Mouse (Mus musculus) midbrain, embryonic 10.5 days (tissue): ENCODE data around the gene Pgf. TPM values are rescaled to one million over a fixed set of nuclear protein-coding genes. Genes with fewer than 3 reads are reported as not detected.
A peak's percentile ranks its signal among the peaks of the same experiment; 100 is the strongest.

Source experiments
- DNase-seq: peaks from one replicate; pipeline ENCODE4 v3.0.0-alpha.2; 2017; ENCODE audit warnings: low spot score
- H3K27ac ChIP-seq: fragments of 300-500 bp; sonication (generic); replicated peaks from 2 replicates; pipeline ENCODE4 v1.5.1; 2016; ENCODE audit warnings: mild to moderate bottlenecking
- H3K27me3 ChIP-seq: fragments of 300-500 bp; sonication (generic); 2 replicates; pipeline ENCODE4 v1.6.1; 2016; ENCODE audit warnings: low read depth, mild to moderate bottlenecking; ENCODE audit not compliant: poor library complexity, severe bottlenecking
- H3K36me3 ChIP-seq: fragments of 300-500 bp; sonication (generic); 2 replicates; pipeline ENCODE4 v1.6.1; 2016; ENCODE audit warnings: mild to moderate bottlenecking, moderate library complexity
- H3K4me1 ChIP-seq: fragments of 300-500 bp; sonication (generic); 2 replicates; pipeline ENCODE4 v1.6.1; 2016
- H3K4me3 ChIP-seq: fragments of 300-500 bp; sonication (generic); 2 replicates; pipeline ENCODE4 v1.5.1; 2016; ENCODE audit warnings: mild to moderate bottlenecking, moderate library complexity
- H3K9me3 ChIP-seq: fragments of 300-500 bp; sonication (generic); replicated peaks from 2 replicates; pipeline ENCODE4 v1.6.1; 2016; ENCODE audit warnings: mild to moderate bottlenecking
- WGBS: fragments of 180-500 bp; shearing (Covaris S2); methylation state at CpG from one replicate; pipeline ENCODE4 v1.1.7; 2016; 5-methylcytosine and 5-hydroxymethylcytosine counted together
- polyA plus RNA-seq: library from polyadenylated mRNA; unstranded; fragments of >200 nt; fragmentation: Nextera tagmentation; extraction: Ambion mirVana; gene quantifications from 2 replicates; pipeline ENCODE4 v1.2.1, GENCODE M21; 2016

Gene Pgf
- polyA plus RNA-seq, 1 experiment from 2014 or later = 3.9 TPM

DNA sequence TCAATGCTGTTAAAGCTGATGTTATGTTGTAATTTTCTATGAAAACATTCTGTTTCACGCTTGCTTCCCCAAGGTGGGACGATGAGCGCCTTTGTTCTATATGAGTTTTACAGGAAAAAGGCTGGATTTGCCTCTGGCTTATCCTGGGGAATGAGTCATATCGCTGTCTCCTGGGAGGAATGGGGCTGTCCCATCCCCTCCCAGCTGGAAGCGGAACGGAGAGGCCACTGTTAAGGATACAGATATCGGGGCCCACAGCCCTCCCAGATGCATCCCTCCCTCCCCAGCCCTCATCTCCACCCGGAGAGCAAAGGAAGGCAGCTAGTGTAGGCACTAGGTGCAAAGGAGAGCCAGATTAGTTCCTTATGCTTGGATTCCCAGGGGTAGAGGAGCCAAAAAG lies 8.2 kb upstream of the Pgf start:
- Histone ChIP-seq H3K9me3 (no peaks in the 10 kb centered on the region), H3K4me1 (peaks cover 26% of the 10 kb centered on the region), H3K27me3 (peaks cover 32% of the 10 kb centered on the region), H3K4me3 (no peak overlapping the region), H3K36me3 (no peaks in the 10 kb centered on the region), H3K27ac (no peak overlapping the region)
- DNase-seq = no peak
- WGBS = 66% methylated on average over 8 of the region's 8 CpGs

DNA sequence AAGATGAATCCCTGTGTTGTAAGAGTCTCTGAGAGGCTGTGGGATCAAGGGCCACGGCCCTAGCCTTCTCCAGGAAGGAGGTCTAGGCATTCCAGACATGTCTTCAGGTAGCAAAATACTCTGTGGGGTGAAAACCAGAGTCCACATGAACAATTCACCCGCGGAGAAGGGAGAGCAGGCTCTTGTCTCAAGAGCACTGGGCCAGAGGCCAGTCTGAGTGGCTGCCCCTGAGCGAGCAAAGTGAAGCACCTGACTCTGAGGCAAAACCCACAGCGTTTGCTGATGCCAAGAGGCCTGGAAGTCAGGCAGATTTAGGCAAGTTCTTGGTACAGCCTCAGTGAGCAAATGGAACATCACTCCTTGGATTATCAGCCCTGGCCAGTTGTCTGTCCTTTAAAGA lies 6.5 kb upstream of the Pgf start:
- no peak for DNase-seq
- H3K36me3 ChIP-seq = no peaks in the 10 kb centered on the region
- H3K4me1 ChIP-seq = peaks cover 26% of the 10 kb centered on the region
- peaks cover 48% of the 10 kb centered on the region for H3K27me3 ChIP-seq
- 74% methylated on average over 5 of the region's 5 CpGs for WGBS
- no peak overlapping the region for H3K4me3 ChIP-seq
- no peak overlapping the region for H3K27ac ChIP-seq
- H3K9me3 ChIP-seq = no peaks in the 10 kb centered on the region

DNA sequence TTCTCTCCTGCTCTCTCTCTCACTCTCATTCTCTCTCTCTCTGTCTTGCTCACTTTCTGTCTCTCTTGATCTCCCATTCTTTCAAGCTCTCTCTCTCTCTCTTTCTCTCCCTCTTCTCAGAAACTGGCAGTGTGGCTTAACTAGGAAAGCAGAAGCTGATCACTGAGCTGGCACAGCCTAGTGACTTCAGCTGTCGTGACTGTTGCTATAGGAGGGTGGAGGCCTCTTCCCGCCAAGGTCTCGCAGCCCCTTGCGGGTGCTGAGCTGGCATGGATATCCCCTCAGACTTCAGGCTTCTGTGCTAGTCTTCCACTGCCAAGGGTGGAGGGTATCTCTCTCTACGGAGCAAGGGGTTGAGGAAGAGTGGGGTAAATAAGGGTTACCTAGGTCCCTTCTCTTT lies 5.3 kb upstream of the Pgf start:
- Histone ChIP-seq H3K4me1 (peaks cover 32% of the 10 kb centered on the region), H3K27ac (no peak overlapping the region), H3K4me3 (no peak overlapping the region), H3K9me3 (no peaks in the 10 kb centered on the region), H3K27me3 (peaks cover 60% of the 10 kb centered on the region), H3K36me3 (no peaks in the 10 kb centered on the region)
- 72% methylated on average over 5 of the region's 5 CpGs for WGBS
- DNase-seq = no peak

- peaks cover 66% of the 10 kb centered on the region for H3K27me3 ChIP-seq
- 9% methylated on average over 8 of the region's 8 CpGs for WGBS
These were observed 4.7 kb upstream of the Pgf start for GRCm38 (mm10) chr12:85182345-85182643.

DNA sequence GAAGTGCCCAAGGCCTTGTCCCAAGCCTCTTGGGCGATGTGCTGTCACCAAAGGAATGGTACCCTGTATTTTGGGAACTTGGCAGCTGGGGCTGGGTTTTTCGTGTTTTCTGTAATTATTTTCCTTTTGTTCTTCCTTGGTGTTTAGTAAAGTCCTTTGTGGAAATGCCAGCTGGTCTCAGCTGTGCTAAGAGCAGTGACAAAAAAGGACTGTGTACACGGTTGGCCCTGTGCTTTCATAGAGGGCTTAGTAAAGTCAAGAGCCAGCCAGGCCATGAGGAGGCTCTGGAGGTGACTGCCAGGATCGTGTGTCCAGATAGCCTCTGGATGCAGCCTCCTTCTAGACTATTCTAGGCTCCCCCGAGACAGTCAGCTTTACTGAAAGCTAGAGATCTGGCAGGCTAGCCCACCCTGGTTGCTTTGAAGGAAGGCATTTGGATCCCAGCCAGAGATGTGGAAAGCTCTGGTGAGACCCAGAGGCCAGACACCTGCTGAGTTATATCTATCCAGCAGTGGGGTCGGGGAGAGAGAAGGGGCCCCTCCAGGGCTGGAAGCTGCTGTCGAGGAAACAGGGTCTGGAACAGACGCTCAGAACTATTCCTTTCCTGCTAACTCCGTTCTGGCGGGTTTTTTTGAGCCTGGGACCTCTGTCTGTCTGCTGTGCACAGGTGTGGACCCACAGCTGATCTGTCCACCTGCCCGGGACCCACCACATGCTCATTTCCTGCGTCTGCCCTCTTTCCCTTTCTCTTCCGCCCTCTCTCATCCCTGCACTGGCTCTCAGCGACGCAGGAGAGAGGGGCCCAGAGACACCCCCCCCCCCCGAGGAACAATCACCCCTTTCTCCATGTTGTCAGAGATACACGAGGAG lies 4.1 kb upstream of the Pgf start:
- no peaks in the 10 kb centered on the region for H3K36me3 ChIP-seq
- 41% methylated on average over 17 of the region's 17 CpGs for WGBS
- H3K4me1 ChIP-seq = peaks cover 44% of the 10 kb centered on the region
- H3K27me3 ChIP-seq = peaks cover 72% of the 10 kb centered on the region
- H3K4me3 ChIP-seq = 0 out of 2 replicates have a peak overlapping the region, but pooled peaks have one; percentile 9
- no peaks in the 10 kb centered on the region for H3K9me3 ChIP-seq
- DNase-seq = no peak
- no peak overlapping the region; the same call in 1 of the 2 replicates for H3K27ac ChIP-seq

More at GRCm38 (mm10) chr12:85182345-85182643, 4.7 kb upstream of the Pgf start:
- H3K9me3 ChIP-seq = no peaks in the 10 kb centered on the region
- H3K36me3 ChIP-seq = no peaks in the 10 kb centered on the region
- H3K4me1 ChIP-seq = peaks cover 38% of the 10 kb centered on the region
- H3K27ac ChIP-seq = no peak overlapping the region; the same call in 1 of the 2 replicates
- H3K4me3 ChIP-seq = 0 out of 2 replicates have a peak overlapping the region, but pooled peaks have one; percentile 9
- DNase-seq = no peak

DNA sequence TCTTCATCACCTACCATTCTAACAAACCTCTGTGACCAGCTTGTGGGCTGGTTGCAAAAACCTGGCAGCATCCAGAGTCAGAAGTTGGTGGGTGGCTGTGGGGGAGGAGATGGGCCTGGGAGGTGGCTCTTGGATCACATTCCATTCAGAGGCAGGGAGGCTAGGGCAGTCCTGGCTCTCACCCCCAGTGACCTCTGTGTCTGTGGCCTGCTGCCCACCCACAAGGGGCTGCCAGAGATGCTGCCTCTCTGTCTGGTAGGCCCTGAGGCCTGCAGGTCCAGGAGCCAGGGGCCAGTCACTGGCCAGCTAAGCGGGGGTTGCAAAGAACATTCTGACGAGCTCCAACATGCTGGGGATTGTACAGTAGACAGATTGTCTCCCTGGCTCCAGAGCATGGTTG lies 704 bp upstream of the Pgf start:
- Histone ChIP-seq H3K27ac (no peak overlapping the region), H3K27me3 (peaks cover 95% of the 10 kb centered on the region), H3K9me3 (no peaks in the 10 kb centered on the region), H3K4me3 (no peak overlapping the region), H3K4me1 (peaks cover 67% of the 10 kb centered on the region), H3K36me3 (no peaks in the 10 kb centered on the region)
- WGBS = 77% methylated on average over 2 of the region's 2 CpGs
- DNase-seq = no peak

- peak overlapping the region; percentile 50 for H3K27ac ChIP-seq
- peak overlapping the region; percentile 51 for H3K4me3 ChIP-seq
- 4% methylated on average over 32 of the region's 32 CpGs for WGBS
- no peaks in the 10 kb centered on the region for H3K36me3 ChIP-seq
- H3K4me1 ChIP-seq = peaks cover 55% of the 10 kb centered on the region
- no peaks in the 10 kb centered on the region for H3K9me3 ChIP-seq
- peak; percentile 49 for DNase-seq
- H3K27me3 ChIP-seq = peaks cover 82% of the 10 kb centered on the region
These were observed 605 bp downstream of the Pgf start for GRCm38 (mm10) chr12:85176846-85177523.

DNA sequence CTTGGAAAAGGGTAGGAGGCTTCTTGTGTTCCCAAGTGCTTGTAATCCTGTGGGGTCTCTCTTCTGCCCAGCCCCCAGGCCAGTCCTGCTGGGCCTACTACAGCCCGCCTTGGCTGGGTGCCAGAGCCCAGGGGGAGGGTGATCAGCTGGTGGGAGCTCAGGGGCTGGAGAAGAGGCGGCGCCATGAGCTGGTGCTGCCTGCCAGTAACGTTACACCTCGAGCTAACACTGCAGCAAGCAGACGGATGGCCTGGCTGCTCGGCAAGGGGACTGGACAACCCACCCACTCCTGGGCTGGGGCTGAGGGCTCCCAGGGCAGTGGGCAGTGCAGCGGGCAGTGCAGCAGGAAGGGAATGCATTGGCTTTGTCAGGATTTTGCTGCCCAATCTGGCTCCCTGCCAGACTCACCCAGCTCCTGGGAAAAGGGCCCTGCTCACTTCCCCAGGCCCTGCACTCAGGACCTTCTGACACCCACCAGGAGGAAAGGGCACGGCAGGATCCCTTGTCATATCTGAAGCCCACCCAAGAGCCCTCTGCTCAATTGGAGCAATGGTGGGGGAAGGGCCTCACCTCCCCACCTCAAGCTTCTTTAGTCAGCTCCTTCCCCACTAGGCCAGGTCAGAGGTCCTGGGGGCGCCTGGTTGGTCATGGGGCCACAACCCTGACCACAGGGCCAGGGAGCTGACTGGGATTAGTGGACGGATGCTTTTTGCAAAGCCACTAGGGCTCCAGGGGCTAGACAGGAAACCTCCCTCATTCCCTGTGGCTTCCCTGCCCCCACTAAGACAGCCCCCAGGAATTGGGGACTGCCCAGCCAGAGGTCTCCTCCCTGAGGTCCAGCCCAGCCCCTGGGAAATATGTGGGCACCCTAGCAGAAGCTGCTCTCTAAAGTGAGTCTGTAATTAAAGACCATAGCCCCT lies 1.4 kb downstream of the Pgf start:
- H3K27ac ChIP-seq = peak overlapping the region; percentile 50
- WGBS = 8% methylated on average over 11 of the region's 11 CpGs
- no peaks in the 10 kb centered on the region for H3K9me3 ChIP-seq
- peaks cover 47% of the 10 kb centered on the region for H3K4me1 ChIP-seq
- H3K4me3 ChIP-seq = peak overlapping the region; percentile 51
- H3K27me3 ChIP-seq = peaks cover 74% of the 10 kb centered on the region
- peak; percentile 55 for DNase-seq
- no peaks in the 10 kb centered on the region for H3K36me3 ChIP-seq

DNA sequence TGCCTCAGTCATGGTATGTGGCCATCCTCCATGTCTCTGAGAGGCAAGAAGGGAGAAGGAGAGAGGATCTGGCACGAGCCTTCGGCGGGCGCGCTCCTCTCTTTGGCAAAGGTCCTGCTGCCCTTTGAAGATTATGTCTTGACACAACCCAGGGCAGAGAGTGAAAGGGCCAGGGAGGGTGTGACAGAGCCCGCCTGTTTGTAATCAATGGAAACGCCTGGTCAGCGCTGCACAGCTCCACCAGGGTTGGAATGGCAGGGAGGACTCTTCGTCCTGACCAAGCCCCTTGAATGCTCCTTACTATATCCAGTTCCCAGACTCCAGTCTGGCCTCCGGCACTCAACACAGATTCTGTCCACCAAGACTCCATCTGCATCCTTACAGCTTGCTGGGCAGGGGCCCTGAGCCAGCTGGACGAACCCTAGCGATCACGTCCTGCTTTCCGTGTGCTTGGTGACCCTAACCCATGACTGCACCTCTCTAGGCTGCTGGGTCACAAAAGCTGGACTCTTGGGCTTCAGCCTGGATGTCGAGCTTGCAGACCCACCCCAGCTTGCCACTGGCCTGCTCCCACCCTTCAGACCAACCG lies 2.4 kb downstream of the Pgf start:
- H3K27me3 ChIP-seq = peaks cover 67% of the 10 kb centered on the region
- peak overlapping the region; percentile 50; the same call in 1 of the 2 replicates for H3K27ac ChIP-seq

DNA sequence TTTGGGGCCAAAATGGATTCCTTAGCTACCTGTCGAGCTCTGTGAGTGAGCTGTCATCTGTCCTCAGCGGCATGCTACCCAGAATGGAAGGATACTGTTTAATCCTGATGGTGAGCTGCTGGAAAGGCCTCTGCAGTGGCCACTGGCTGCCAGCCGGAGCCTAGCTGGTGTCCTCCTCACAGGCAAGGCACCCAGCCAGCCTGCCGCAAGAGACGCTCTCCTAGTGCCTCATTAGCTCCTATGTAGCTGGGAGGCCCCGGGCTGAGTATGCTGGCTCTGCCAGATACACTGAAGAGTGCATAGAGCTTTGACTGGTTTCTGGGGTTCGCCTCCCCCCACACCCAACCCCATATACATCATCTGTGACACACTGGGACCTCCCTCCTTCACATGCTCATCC lies 3.6 kb downstream of the Pgf start:
- peaks cover 61% of the 10 kb centered on the region for H3K27me3 ChIP-seq
- no peak overlapping the region for H3K4me3 ChIP-seq
- no peaks in the 10 kb centered on the region for H3K36me3 ChIP-seq
- H3K4me1 ChIP-seq = peaks cover 58% of the 10 kb centered on the region
- H3K9me3 ChIP-seq = no peaks in the 10 kb centered on the region
- no peak overlapping the region for H3K27ac ChIP-seq
- 80% methylated on average over 7 of the region's 7 CpGs for WGBS
- no peak for DNase-seq

More for the DNA sequence above, 2.4 kb downstream of the Pgf start:
- no peak for DNase-seq
- peak overlapping the region; percentile 51 for H3K4me3 ChIP-seq
- H3K4me1 ChIP-seq = peaks cover 47% of the 10 kb centered on the region
- H3K9me3 ChIP-seq = no peaks in the 10 kb centered on the region
- no peaks in the 10 kb centered on the region for H3K36me3 ChIP-seq
- WGBS = 41% methylated on average over 16 of the region's 16 CpGs

DNA sequence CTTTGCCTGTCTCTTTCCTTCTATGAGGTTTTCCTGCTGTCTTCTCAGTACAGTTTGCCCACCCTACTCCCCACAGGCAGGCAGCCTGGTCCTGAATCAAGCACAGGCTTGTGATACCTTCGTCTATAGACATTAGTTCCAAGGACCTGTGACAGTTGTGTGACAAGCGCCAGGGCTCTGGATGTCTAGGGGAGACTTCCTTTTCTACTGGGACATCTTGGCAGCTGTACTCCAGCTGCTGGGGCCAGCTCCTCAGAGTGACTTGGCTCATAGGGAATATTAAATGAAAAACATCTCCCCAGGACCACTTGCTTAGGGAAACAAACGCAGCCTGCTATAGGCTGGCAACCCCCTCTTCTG lies 6.7 kb downstream of the Pgf start:
- Histone ChIP-seq H3K4me1 (peaks cover 32% of the 10 kb centered on the region), H3K9me3 (no peaks in the 10 kb centered on the region), H3K27ac (no peak overlapping the region), H3K4me3 (no peak overlapping the region), H3K27me3 (peaks cover 30% of the 10 kb centered on the region), H3K36me3 (no peaks in the 10 kb centered on the region)
- DNase-seq = no peak
- 81% methylated on average over 3 of the region's 3 CpGs for WGBS

GRCm38 (mm10) chr12:85170284-85170947 lies 7.2 kb downstream of the Pgf start:
- Histone ChIP-seq H3K36me3 (no peaks in the 10 kb centered on the region), H3K4me1 (peaks cover 27% of the 10 kb centered on the region), H3K4me3 (no peak overlapping the region), H3K27ac (no peak overlapping the region), H3K9me3 (no peaks in the 10 kb centered on the region), H3K27me3 (peaks cover 25% of the 10 kb centered on the region)
- no peak for DNase-seq
- 88% methylated on average over 11 of the region's 11 CpGs for WGBS
